Mouse (Mus musculus) CH12.LX (cell line): ENCODE data around the gene Lce3a. TPM values are rescaled to one million over a fixed set of nuclear protein-coding genes. Genes with fewer than 3 reads are reported as not detected.
A peak's percentile ranks its signal among the peaks of the same experiment; 100 is the strongest.

Experiments
- DNase-seq: peaks from one replicate; pipeline ENCODE4 v3.0.0-alpha.2; 2013; ENCODE audit errors: extremely low read depth
- H3K27ac ChIP-seq: 2 replicates; pipeline ENCODE4 v1.5.1; 2012; ENCODE audit warnings: low read depth, mild to moderate bottlenecking, control low read depth, moderate library complexity; ENCODE audit not compliant: insufficient read depth
- H3K27me3 ChIP-seq: replicated peaks from 2 replicates; pipeline ENCODE3; 2012; ENCODE audit warnings: inconsistent platforms
- H3K36me3 ChIP-seq, 2 experiments: replicated peaks in 1 of 2; 2 replicates each; pipeline versions ENCODE3 to v1.6.1; 2012; ENCODE audit warnings: inconsistent platforms in 1 of 2, low read length in 1 of 2, mild to moderate bottlenecking in 1 of 2, mixed read lengths in 1 of 2, moderate library complexity in 1 of 2; ENCODE audit not compliant: control insufficient read depth in 1 of 2, insufficient read depth in 1 of 2
- H3K4me1 ChIP-seq, 2 experiments: 2 replicates each; pipeline ENCODE4 v1.6.1; 2012; ENCODE audit warnings: inconsistent platforms in 1 of 2, moderate library complexity in 1 of 2; ENCODE audit not compliant: insufficient read depth in 2 of 2, control insufficient read depth in 1 of 2
- H3K4me2 ChIP-seq: 2 replicates; pipeline ENCODE4 v1.6.1; 2012; ENCODE audit warnings: low read depth, mild to moderate bottlenecking, control low read depth; ENCODE audit not compliant: poor library complexity, insufficient read depth, severe bottlenecking
- H3K4me3 ChIP-seq, 3 experiments: fragments of 150-350 bp in 1 of 3; sonication (generic) in 1 of 3; replicated peaks in 1 of 3; 2 replicates each; pipeline versions ENCODE3 to v1.5.1; 2011 to 2012; ENCODE audit warnings: low read depth in 2 of 3, low read length in 2 of 3, mild to moderate bottlenecking in 2 of 3, moderate library complexity in 2 of 3, control low read depth in 1 of 3, improper control_type of control experiment in 1 of 3, inconsistent platforms in 1 of 3, mixed read lengths in 1 of 3; ENCODE audit not compliant: poor library complexity in 1 of 3
- H3K79me2 ChIP-seq: replicated peaks from 2 replicates; pipeline ENCODE4 v1.6.1; 2012; ENCODE audit warnings: mild to moderate bottlenecking, moderate library complexity; ENCODE audit not compliant: control insufficient read depth, poor library complexity, insufficient read depth, severe bottlenecking; ENCODE audit errors: extremely low read depth
- H3K9ac ChIP-seq: 2 replicates; pipeline ENCODE4 v1.6.1; 2012; ENCODE audit warnings: low read depth, mild to moderate bottlenecking, control low read depth, moderate library complexity; ENCODE audit not compliant: insufficient read depth
- H3K9me3 ChIP-seq: replicated peaks from 2 replicates; pipeline ENCODE3; 2012; ENCODE audit warnings: low read length, inconsistent platforms, mixed read lengths
- CTCF ChIP-seq, 2 experiments: IDR thresholded peaks in 1 of 2; conservative IDR thresholded peaks in 1 of 2; 2 replicates each; pipeline ENCODE4 v1.5.1; 2011 to 2012; ENCODE audit warnings: low read depth in 2 of 2, low read length in 2 of 2, improper control_type of control experiment in 1 of 2, inconsistent platforms in 1 of 2, mild to moderate bottlenecking in 1 of 2, moderate library complexity in 1 of 2
- ELF1 ChIP-seq: IDR thresholded peaks from 2 replicates; pipeline ENCODE4 v1.6.1; 2014; ENCODE audit warnings: low read depth, mild to moderate bottlenecking, inconsistent platforms, low read length, improper control_type of control experiment
- EP300 ChIP-seq: IDR thresholded peaks from 2 replicates; pipeline ENCODE4 v1.6.1; 2011; ENCODE audit warnings: low read length, improper control_type of control experiment
- GABPA ChIP-seq: IDR thresholded peaks from 2 replicates; pipeline ENCODE4 v1.6.1; 2012; ENCODE audit warnings: low read depth, low read length, improper control_type of control experiment, inconsistent platforms; ENCODE audit not compliant: insufficient replicate concordance
- KAT2A ChIP-seq: IDR thresholded peaks from 2 replicates; pipeline ENCODE4 v1.6.1; 2012; ENCODE audit warnings: low read length, improper control_type of control experiment, inconsistent platforms; ENCODE audit not compliant: insufficient replicate concordance
- MEF2A ChIP-seq: IDR thresholded peaks from 2 replicates; pipeline ENCODE4 v1.6.1; 2014; ENCODE audit warnings: low read depth, mild to moderate bottlenecking, inconsistent platforms, low read length, improper control_type of control experiment, borderline replicate concordance
- PAX5 ChIP-seq: IDR thresholded peaks from 2 replicates; pipeline ENCODE4 v1.6.1; 2012; ENCODE audit warnings: low read length, inconsistent platforms, mixed read lengths
- POLR2A ChIP-seq: IDR thresholded peaks from 2 replicates; pipeline ENCODE4 v1.6.1; 2011; ENCODE audit warnings: low read depth, mild to moderate bottlenecking, improper control_type of control experiment, low read length
- RAD21 ChIP-seq: IDR thresholded peaks from 2 replicates; pipeline ENCODE4 v1.6.1; 2011; ENCODE audit warnings: low read depth, mild to moderate bottlenecking, low read length, improper control_type of control experiment, moderate library complexity
- RCOR1 ChIP-seq: conservative IDR thresholded peaks from 2 replicates; pipeline ENCODE4 v1.6.1; 2012; ENCODE audit warnings: low read depth, mild to moderate bottlenecking, inconsistent platforms, low read length, improper control_type of control experiment
- USF2 ChIP-seq: conservative IDR thresholded peaks from 2 replicates; pipeline ENCODE4 v1.6.1; 2011; ENCODE audit warnings: low read depth, low read length, improper control_type of control experiment
- ZNF384 ChIP-seq: IDR thresholded peaks from 2 replicates; pipeline ENCODE4 v1.6.1; 2012; ENCODE audit warnings: low read depth, low read length, improper control_type of control experiment, inconsistent platforms
- dilution Hi-C: fragments of 300-500 bp; cut with MboI; formaldehyde crosslinking; loops from 2 replicates; pipeline ENCODE4 v1.14.3; 2020; ENCODE audit warnings: low sequenced_read_pairs; ENCODE audit not compliant: extremely low pct_unique_long_range_greater_than_20kb, extremely low pct_ligation_motif_present
- in situ Hi-C: fragments of 300-500 bp; cut with MboI; formaldehyde crosslinking; loops from 3 replicates; pipeline ENCODE4 v1.14.3; 2019; ENCODE audit warnings: low sequenced_read_pairs, low pct_ligation_motif_present, low pct_unique_long_range_greater_than_20kb, mixed read lengths
- polyA plus RNA-seq: library from polyadenylated mRNA; unstranded; fragments of >175 nt; gene quantifications from 2 replicates; pipeline ENCODE4 v1.2.1, GENCODE M21; 2012; ENCODE audit warnings: low read depth; ENCODE audit not compliant: insufficient read length
- total RNA-seq, 2 experiments: library from RNA; depleted of rRNA; stranded (reverse); fragments of 300-350 nt in 1 of 2; fragments of >200 nt in 1 of 2; gene quantifications; 2 replicates each; pipeline ENCODE4 v1.2.3; 2012 to 2014

Lce3a gene
- total and polyA plus RNA-seq, 3 experiments: not detected

- in situ Hi-C loops (no loop called here), dilution Hi-C loops (no loop called here)
- H3K79me2 ChIP-seq: no peaks in the 10 kb centered on the region
- TF ChIP-seq EP300 (no peak), POLR2A (no peak), KAT2A (no peak), ELF1 (no peak), CTCF (conservative IDR thresholded peaks at IDR 0.05 in 1 of 2, IDR thresholded peaks at IDR 0.05 in 1 of 2; ENCODE audit: low read depth in 2 of 2, low read length in 2 of 2) (no peak), MEF2A (no peak), PAX5 (no peak), USF2 (no peak), GABPA (no peak)
- H3K36me3 ChIP-seq: no peaks in the 10 kb centered on the region
- no peaks in the 10 kb centered on the region for H3K9me3 ChIP-seq
- no peaks in the 10 kb centered on the region for H3K4me1 ChIP-seq
- H3K27me3 ChIP-seq: no peaks in the 10 kb centered on the region
- H3K9ac ChIP-seq: no peak overlapping the region
- H3K27ac ChIP-seq: no peak overlapping the region
- H3K4me3 ChIP-seq: no peak overlapping the region
- no peak for DNase-seq
- H3K4me2 ChIP-seq: no peak overlapping the region
Observed at GRCm38 (mm10) chr3:92905182-92905581, 20.8 kb downstream of the Lce3a start.

DNA sequence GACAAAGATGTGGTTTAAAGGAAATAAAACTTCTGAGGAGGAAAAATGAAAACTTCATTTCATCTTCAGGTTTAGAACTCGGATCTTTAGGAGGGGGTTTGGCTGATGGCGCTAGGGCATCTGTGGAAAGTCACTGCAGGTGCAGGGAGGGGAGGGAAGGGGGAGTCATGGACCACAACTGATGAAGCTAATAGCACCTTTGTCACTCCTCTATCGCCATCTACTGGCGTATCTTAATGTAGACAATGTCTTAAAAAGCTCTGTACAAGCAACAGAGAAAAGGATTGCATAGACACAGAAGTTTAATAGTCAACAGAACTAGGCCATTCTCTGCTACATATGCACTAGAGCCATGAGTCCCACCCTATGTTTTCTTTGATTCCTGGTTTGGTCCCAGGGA lies 22.4 kb downstream of the Lce3a start:
- in situ Hi-C loops: no loop called here
- Histone ChIP-seq H3K4me1 (no peaks in the 10 kb centered on the region), H3K9ac (no peak overlapping the region), H3K4me3 (no peak overlapping the region), H3K4me2 (no peak overlapping the region), H3K79me2 (no peaks in the 10 kb centered on the region), H3K27ac (no peak overlapping the region), H3K27me3 (no peaks in the 10 kb centered on the region), H3K9me3 (no peaks in the 10 kb centered on the region), H3K36me3 (no peaks in the 10 kb centered on the region)
- dilution Hi-C loops: no loop called here
- TF ChIP-seq ZNF384 (no peak), CTCF (conservative IDR thresholded peaks at IDR 0.05 in 1 of 2, IDR thresholded peaks at IDR 0.05 in 1 of 2; ENCODE audit: low read depth in 2 of 2, low read length in 2 of 2) (peak; percentile 26 to 41; a peak in 3 of 4 replicates), RAD21 (peak; percentile 26), RCOR1 (no peak)
- DNase-seq: peak; percentile 57

DNA sequence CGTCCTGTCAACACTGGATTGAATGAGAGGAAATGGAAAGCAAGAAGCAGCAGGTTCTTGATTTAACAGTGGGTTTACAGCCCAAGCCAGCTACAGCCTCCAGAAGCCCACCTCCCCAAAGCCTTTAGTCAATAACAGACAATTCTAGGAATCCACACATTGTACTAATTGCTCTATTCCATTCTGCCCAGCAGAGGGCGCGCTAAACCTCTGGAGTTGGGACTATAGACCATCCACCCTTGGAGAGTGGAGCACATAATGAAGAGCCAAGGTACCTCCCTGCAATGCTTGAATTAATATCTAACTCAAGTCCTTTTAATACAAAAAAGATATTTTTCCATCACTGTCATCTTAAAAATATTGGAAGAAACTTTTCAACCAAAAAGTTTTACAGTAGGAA lies 23.0 kb downstream of the Lce3a start:
- DNase-seq: peak; percentile 51
- no peak overlapping the region for H3K27ac ChIP-seq
- dilution Hi-C loops (no loop called here), in situ Hi-C loops (no loop called here)
- H3K9me3 ChIP-seq: no peaks in the 10 kb centered on the region
- no peaks in the 10 kb centered on the region for H3K36me3 ChIP-seq
- no peaks in the 10 kb centered on the region for H3K27me3 ChIP-seq
- no peak overlapping the region for H3K9ac ChIP-seq
- TF ChIP-seq CTCF (conservative IDR thresholded peaks at IDR 0.05 in 1 of 2, IDR thresholded peaks at IDR 0.05 in 1 of 2; ENCODE audit: low read depth in 2 of 2, low read length in 2 of 2) (peak; percentile 43 to 58), EP300 (no peak)
- H3K4me1 ChIP-seq: no peaks in the 10 kb centered on the region
- no peaks in the 10 kb centered on the region for H3K79me2 ChIP-seq
- H3K4me2 ChIP-seq: no peak overlapping the region
- no peak overlapping the region for H3K4me3 ChIP-seq
